Mouse (Mus musculus) CH12.LX (cell line): ENCODE data around the gene Map3k14. TPM values are rescaled to one million over a fixed set of nuclear protein-coding genes. Genes with fewer than 3 reads are reported as not detected.

ENCODE experiments used
- DNase-seq: peaks from one replicate; pipeline ENCODE4 v3.0.0-alpha.2; 2013; ENCODE audit errors: extremely low read depth
- H3K27ac ChIP-seq: 2 replicates; pipeline ENCODE4 v1.5.1; 2012; ENCODE audit warnings: low read depth, mild to moderate bottlenecking, control low read depth, moderate library complexity; ENCODE audit not compliant: insufficient read depth
- H3K27me3 ChIP-seq: replicated peaks from 2 replicates; pipeline ENCODE3; 2012; ENCODE audit warnings: inconsistent platforms
- H3K36me3 ChIP-seq, 2 experiments: replicated peaks in 1 of 2; 2 replicates each; pipeline versions ENCODE3 to v1.6.1; 2012; ENCODE audit warnings: inconsistent platforms in 1 of 2, low read length in 1 of 2, mild to moderate bottlenecking in 1 of 2, mixed read lengths in 1 of 2, moderate library complexity in 1 of 2; ENCODE audit not compliant: control insufficient read depth in 1 of 2, insufficient read depth in 1 of 2
- H3K4me1 ChIP-seq, 2 experiments: 2 replicates each; pipeline ENCODE4 v1.6.1; 2012; ENCODE audit warnings: inconsistent platforms in 1 of 2, moderate library complexity in 1 of 2; ENCODE audit not compliant: insufficient read depth in 2 of 2, control insufficient read depth in 1 of 2
- H3K4me2 ChIP-seq: 2 replicates; pipeline ENCODE4 v1.6.1; 2012; ENCODE audit warnings: low read depth, mild to moderate bottlenecking, control low read depth; ENCODE audit not compliant: poor library complexity, insufficient read depth, severe bottlenecking
- H3K4me3 ChIP-seq, 3 experiments: fragments of 150-350 bp in 1 of 3; sonication (generic) in 1 of 3; replicated peaks in 1 of 3; 2 replicates each; pipeline versions ENCODE3 to v1.5.1; 2011 to 2012; ENCODE audit warnings: low read depth in 2 of 3, low read length in 2 of 3, mild to moderate bottlenecking in 2 of 3, moderate library complexity in 2 of 3, control low read depth in 1 of 3, improper control_type of control experiment in 1 of 3, inconsistent platforms in 1 of 3, mixed read lengths in 1 of 3; ENCODE audit not compliant: poor library complexity in 1 of 3
- H3K79me2 ChIP-seq: replicated peaks from 2 replicates; pipeline ENCODE4 v1.6.1; 2012; ENCODE audit warnings: mild to moderate bottlenecking, moderate library complexity; ENCODE audit not compliant: control insufficient read depth, poor library complexity, insufficient read depth, severe bottlenecking; ENCODE audit errors: extremely low read depth
- H3K9ac ChIP-seq: 2 replicates; pipeline ENCODE4 v1.6.1; 2012; ENCODE audit warnings: low read depth, mild to moderate bottlenecking, control low read depth, moderate library complexity; ENCODE audit not compliant: insufficient read depth
- H3K9me3 ChIP-seq: replicated peaks from 2 replicates; pipeline ENCODE3; 2012; ENCODE audit warnings: low read length, inconsistent platforms, mixed read lengths
- CHD1 ChIP-seq: IDR thresholded peaks from 2 replicates; pipeline ENCODE4 v1.6.1; 2012; ENCODE audit warnings: low read depth, low read length, improper control_type of control experiment, inconsistent platforms
- GABPA ChIP-seq: IDR thresholded peaks from 2 replicates; pipeline ENCODE4 v1.6.1; 2012; ENCODE audit warnings: low read depth, low read length, improper control_type of control experiment, inconsistent platforms; ENCODE audit not compliant: insufficient replicate concordance
- JUN ChIP-seq: IDR thresholded peaks from 2 replicates; pipeline ENCODE4 v1.6.1; 2011; ENCODE audit warnings: low read depth, mild to moderate bottlenecking, low read length, improper control_type of control experiment, moderate library complexity; ENCODE audit not compliant: insufficient read depth
- MAX ChIP-seq: IDR thresholded peaks from 2 replicates; pipeline ENCODE4 v1.6.1; 2011; ENCODE audit warnings: low read length, improper control_type of control experiment
- MEF2A ChIP-seq: IDR thresholded peaks from 2 replicates; pipeline ENCODE4 v1.6.1; 2014; ENCODE audit warnings: low read depth, mild to moderate bottlenecking, inconsistent platforms, low read length, improper control_type of control experiment, borderline replicate concordance
- MXI1 ChIP-seq: IDR thresholded peaks from 2 replicates; pipeline ENCODE4 v1.6.1; 2011; ENCODE audit warnings: mild to moderate bottlenecking, low read depth, low read length, improper control_type of control experiment
- MYC ChIP-seq: IDR thresholded peaks from 2 replicates; pipeline ENCODE4 v1.6.1; 2011; ENCODE audit warnings: low read depth, mild to moderate bottlenecking, improper control_type of control experiment, low read length
- NELFE ChIP-seq: IDR thresholded peaks from 2 replicates; pipeline ENCODE4 v1.6.1; 2011; ENCODE audit warnings: low read depth, low read length, improper control_type of control experiment
- NRF1 ChIP-seq: IDR thresholded peaks from 2 replicates; pipeline ENCODE4 v1.6.1; 2014; ENCODE audit warnings: low read depth, mild to moderate bottlenecking, inconsistent platforms, low read length, improper control_type of control experiment, moderate library complexity
- PAX5 ChIP-seq: IDR thresholded peaks from 2 replicates; pipeline ENCODE4 v1.6.1; 2012; ENCODE audit warnings: low read length, inconsistent platforms, mixed read lengths
- RAD21 ChIP-seq: IDR thresholded peaks from 2 replicates; pipeline ENCODE4 v1.6.1; 2011; ENCODE audit warnings: low read depth, mild to moderate bottlenecking, low read length, improper control_type of control experiment, moderate library complexity
- SIN3A ChIP-seq: IDR thresholded peaks from 2 replicates; pipeline ENCODE4 v1.6.1; 2012; ENCODE audit warnings: low read length, improper control_type of control experiment, inconsistent platforms
- USF1 ChIP-seq: IDR thresholded peaks from 2 replicates; pipeline ENCODE4 v1.6.1; 2014; ENCODE audit warnings: low read depth, mild to moderate bottlenecking, inconsistent platforms, low read length, improper control_type of control experiment
- USF2 ChIP-seq: conservative IDR thresholded peaks from 2 replicates; pipeline ENCODE4 v1.6.1; 2011; ENCODE audit warnings: low read depth, low read length, improper control_type of control experiment
- ZC3H11A ChIP-seq: IDR thresholded peaks from 2 replicates; pipeline ENCODE4 v1.6.1; 2012; ENCODE audit warnings: low read depth, mild to moderate bottlenecking, inconsistent platforms, low read length, improper control_type of control experiment
- ZNF384 ChIP-seq: IDR thresholded peaks from 2 replicates; pipeline ENCODE4 v1.6.1; 2012; ENCODE audit warnings: low read depth, low read length, improper control_type of control experiment, inconsistent platforms
- dilution Hi-C: fragments of 300-500 bp; cut with MboI; formaldehyde crosslinking; loops from 2 replicates; pipeline ENCODE4 v1.14.3; 2020; ENCODE audit warnings: low sequenced_read_pairs; ENCODE audit not compliant: extremely low pct_unique_long_range_greater_than_20kb, extremely low pct_ligation_motif_present
- in situ Hi-C: fragments of 300-500 bp; cut with MboI; formaldehyde crosslinking; loops from 3 replicates; pipeline ENCODE4 v1.14.3; 2019; ENCODE audit warnings: low sequenced_read_pairs, low pct_ligation_motif_present, low pct_unique_long_range_greater_than_20kb, mixed read lengths
- polyA plus RNA-seq: library from polyadenylated mRNA; unstranded; fragments of >175 nt; gene quantifications from 2 replicates; pipeline ENCODE4 v1.2.1, GENCODE M21; 2012; ENCODE audit warnings: low read depth; ENCODE audit not compliant: insufficient read length
- total RNA-seq, 2 experiments: library from RNA; depleted of rRNA; stranded (reverse); fragments of 300-350 nt in 1 of 2; fragments of >200 nt in 1 of 2; gene quantifications; 2 replicates each; pipeline ENCODE4 v1.2.3; 2012 to 2014

Map3k14 gene
- total and polyA plus RNA-seq, 3 experiments: 4.5 to 11.2 (median 9.9) TPM

DNA sequence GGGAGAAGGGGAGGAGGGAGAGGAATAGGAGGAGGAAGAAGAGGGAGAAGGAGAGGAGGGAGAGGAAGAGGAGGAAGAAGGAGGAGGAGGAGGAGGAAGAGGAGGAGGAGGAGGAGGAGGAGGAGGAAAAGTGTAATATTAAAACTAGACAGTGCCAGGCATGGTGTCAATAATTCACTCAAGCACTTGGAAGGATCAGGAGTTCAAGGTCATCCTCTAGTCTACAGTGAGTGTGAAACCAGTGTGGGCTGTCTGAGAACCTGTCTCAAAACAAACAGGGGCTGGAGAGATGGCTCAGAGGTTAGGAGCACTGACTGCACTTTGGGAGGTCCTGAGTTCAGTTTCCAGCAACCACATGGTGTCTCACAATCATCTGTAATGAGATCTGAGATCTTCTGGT is 64.9 kb downstream of the Map3k14 start:
- no peak overlapping the region for H3K9ac ChIP-seq
- no peaks in the 10 kb centered on the region for H3K27me3 ChIP-seq
- no peaks in the 10 kb centered on the region for H3K4me1 ChIP-seq
- no peaks in the 10 kb centered on the region for H3K9me3 ChIP-seq
- DNase-seq: no peak
- no peak overlapping the region for H3K4me2 ChIP-seq
- H3K36me3 ChIP-seq: peaks cover 26 to 36% of the 10 kb centered on the region in 2 experiments
- H3K27ac ChIP-seq: no peak overlapping the region
- no peak for TF ChIP-seq NRF1
- TF ChIP-seq USF2: no peak
- no peak for TF ChIP-seq RAD21
- no peak for TF ChIP-seq MYC
- TF ChIP-seq MAX: no peak
- TF ChIP-seq GABPA: no peak
- TF ChIP-seq JUN: no peak
- no peak for TF ChIP-seq NELFE
- TF ChIP-seq USF1: no peak
- TF ChIP-seq MXI1: no peak
- no peak for TF ChIP-seq MEF2A
- no peak for TF ChIP-seq PAX5
- no peak for TF ChIP-seq ZNF384
- TF ChIP-seq CHD1: no peak
- TF ChIP-seq SIN3A: no peak
- TF ChIP-seq ZC3H11A: no peak
- H3K4me3 ChIP-seq: no peak overlapping the region
- no peaks in the 10 kb centered on the region for H3K79me2 ChIP-seq
- in situ Hi-C loops (no loop called here), dilution Hi-C loops (no loop called here)

GRCm38 (mm10) chr11:103201664-103202063 is 65.6 kb downstream of the Map3k14 start:
- H3K9me3 ChIP-seq: no peaks in the 10 kb centered on the region
- no peaks in the 10 kb centered on the region for H3K4me1 ChIP-seq
- DNase-seq: no peak
- dilution Hi-C loops (no loop called here), in situ Hi-C loops (no loop called here)
- no peak overlapping the region for H3K4me3 ChIP-seq
- H3K79me2 ChIP-seq: no peaks in the 10 kb centered on the region
- H3K27me3 ChIP-seq: no peaks in the 10 kb centered on the region
- no peak overlapping the region for H3K27ac ChIP-seq
- H3K4me2 ChIP-seq: no peak overlapping the region
- TF ChIP-seq ZNF384: no peak
- TF ChIP-seq, all 38 proteins: peak for 0
- Histone ChIP-seq H3K9ac (no peak overlapping the region), H3K36me3 (peaks cover 33 to 43% of the 10 kb centered on the region in 2 experiments)
